Mouse (Mus musculus) adrenal gland, adult 2 months (tissue): ENCODE results near the gene Zc3h4. TPM values are rescaled to one million over a fixed set of nuclear protein-coding genes. Genes with fewer than 3 reads are reported as not detected.
A peak's percentile ranks its signal among the peaks of the same experiment; 100 is the strongest.
"Not testable (repeated sequence)": the region's sequence is repeated elsewhere in the genome, so short reads cannot be mapped to it uniquely, and the experiment has no call there.

Source experiments
- DNase-seq: peaks from one replicate; pipeline ENCODE4 v3.0.0; 2021
- long read RNA-seq: library from polyadenylated mRNA; stranded (forward); transcript quantifications from one replicate; pipeline ENCODE4 v2.0.0, GENCODE M21; 2021
- polyA plus RNA-seq: library from polyadenylated mRNA; depleted of rRNA; stranded (reverse); fragments of >200 nt; gene quantifications from 2 replicates; pipeline ENCODE4 v1.2.3, GENCODE M21; 2012; rRNA removed
- total RNA-seq, 2 experiments: library from RNA; stranded (reverse); gene quantifications; 2 replicates each; pipeline ENCODE4 v1.2.3; 2021

Gene Zc3h4
- total RNA-seq (10 to 100 TPM; 33.0 to 47.7 TPM), polyA plus RNA-seq (40.7 and 48.8 TPM in 2 replicates)
- long read RNA-seq, partial matches to known transcripts, result 0 of 4 reads
- long read RNA-seq, other reads (novel, unspliced or antisense), result 4 of 4 reads

DNA sequence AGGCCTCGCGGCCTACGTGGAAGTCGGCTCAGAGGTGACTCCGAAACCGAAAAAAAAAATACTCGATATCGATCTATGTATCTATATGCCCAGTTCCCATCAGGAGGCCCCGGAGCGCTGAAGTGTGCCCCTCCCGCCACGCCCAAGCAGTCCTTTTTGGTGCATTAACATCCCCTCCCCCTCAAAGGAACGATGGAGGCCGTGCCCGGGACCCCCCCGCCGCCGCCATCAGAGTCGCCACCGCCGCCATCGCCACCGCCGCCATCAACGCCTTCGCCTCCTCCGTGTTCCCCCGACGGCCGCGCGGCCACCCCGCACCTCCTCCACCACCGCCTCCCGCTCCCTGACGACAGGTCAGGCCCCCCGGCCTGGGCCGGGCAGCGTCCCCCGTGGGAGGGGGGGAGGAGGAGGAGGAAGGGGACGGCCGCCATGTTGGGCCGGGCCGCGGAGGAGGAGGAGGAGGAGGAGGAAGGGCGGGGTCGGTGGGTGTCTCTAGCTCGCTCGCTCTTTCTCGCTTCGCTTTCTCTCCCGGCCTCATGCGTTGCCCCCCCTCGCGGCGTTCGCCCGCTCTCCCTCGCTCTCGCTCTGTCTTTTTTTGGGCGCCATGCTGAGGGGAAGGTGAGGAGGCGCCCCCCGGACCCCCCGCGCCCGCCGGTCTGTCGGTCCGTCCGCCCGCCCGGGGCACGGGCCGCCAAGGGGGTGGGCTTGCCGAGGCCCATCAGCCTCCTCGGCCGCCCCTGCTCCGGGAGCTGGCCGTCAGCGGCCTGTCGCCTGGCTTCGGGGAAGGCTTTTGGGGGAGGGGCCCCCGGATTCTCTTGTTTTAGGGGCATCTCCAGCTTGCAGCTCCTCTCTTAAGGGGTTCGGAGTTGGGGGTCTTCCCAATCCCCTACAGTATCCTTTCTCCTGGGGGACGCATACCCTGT is at the start of gene Zc3h4:
Zc3h4 (plus strand) TSS at position 222 of the 923 bp plus-strand sequence.
- peak; percentile 95 for DNase-seq

DNA sequence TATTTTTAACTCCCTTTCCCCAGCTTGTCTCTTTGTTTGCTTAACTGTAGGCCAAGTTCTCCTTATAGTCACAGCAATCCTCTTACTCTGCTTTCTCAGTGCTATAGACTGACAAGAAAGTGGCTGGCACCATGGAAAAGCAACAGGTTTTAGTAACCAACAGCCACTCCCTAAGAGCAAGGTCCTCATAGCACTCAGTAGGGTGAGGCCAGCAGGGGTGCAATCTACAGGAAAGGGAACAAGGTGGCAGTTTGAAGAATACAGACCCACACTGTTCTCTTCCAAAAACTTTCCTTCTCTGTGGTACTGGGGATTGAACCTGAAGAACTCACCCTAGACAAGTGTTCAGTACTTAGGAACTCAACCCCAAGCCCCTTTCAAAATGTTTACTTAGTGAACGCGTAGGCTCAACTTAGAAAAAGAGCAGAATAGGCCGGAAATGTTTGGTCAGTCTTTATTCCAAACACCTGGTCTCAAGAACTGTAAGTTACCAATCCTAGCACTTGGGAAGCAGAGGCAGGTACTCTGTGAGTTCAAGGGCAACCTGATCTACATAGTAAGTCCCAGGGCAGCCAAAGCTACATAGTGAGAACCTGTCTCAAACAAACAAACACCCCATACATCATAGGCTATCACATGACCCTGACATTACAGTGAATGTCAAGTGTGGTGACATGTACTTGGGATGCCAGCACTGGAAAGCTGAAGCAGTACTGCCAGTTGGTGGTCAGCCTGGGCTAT is 44.7 kb upstream of the Zc3h4 start:
- peak; percentile 21 for DNase-seq

DNA sequence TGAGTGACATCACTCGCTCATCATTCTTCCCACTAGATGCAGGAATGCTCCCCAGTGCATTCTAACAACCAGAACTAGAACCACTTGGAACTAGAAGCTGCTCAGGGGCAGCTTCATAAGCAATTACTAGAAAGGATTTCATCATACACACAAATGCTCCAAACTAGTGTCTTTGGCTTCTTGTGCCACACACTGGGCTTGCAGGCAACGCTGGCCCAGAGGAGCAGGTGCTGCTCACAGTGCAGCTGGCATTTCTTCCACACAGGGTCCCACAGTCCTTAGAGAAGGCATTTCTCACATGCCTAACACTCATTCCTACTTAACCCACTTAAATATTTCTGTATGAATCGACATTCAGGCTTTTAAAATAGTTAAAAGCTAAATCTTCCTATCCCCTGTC is 43.1 kb upstream of the Zc3h4 start:
- no peak for DNase-seq

DNA sequence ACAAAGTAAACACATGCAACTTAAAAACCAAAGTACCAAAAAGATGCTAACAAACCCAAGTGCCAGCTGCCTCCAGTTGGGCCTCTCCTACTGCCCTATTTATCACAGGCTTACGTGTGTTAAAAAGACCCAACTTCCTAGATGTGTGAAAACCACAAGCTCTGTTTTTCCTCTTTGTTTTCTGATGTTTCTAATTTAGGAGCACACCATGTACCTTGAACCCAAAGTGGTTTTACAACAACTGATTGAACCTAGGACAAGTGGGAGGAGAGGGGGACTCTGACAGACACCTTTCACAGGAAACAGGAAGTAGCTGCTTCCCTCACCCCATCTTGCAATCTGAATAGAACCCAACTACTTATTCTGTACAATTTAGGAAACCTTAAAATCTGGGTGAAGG is 36.4 kb upstream of the Zc3h4 start:
- DNase-seq, result no peak

DNA sequence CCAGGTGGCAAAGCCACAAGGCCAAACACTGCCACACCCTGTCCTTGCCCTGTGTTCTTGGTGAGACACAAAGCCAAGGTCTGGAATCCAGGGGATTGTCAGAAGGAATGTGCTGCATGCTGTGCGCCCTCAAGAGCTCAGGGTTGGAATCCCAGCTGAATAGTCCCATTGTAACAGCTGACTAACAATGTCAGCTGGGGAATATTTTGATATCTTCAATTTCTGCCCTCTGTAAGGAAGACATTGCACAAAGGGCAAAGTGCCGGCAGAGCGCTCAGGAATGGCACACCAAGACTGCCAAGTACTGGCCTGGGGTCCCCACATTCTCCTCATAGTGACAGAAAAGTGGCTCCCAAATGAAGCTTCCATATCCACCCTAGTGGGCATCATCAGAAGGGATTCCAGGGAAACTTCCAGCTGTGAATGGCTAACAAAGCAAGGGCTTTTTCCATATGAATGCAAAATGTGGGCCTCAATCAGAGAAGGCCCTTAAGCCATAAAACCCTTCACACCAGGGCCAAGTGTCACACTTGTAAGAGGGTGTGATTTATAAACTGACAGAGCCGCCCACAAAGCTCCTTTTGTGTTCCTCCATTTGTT is 35.7 kb upstream of the Zc3h4 start:
- peak; percentile 53 for DNase-seq

DNA sequence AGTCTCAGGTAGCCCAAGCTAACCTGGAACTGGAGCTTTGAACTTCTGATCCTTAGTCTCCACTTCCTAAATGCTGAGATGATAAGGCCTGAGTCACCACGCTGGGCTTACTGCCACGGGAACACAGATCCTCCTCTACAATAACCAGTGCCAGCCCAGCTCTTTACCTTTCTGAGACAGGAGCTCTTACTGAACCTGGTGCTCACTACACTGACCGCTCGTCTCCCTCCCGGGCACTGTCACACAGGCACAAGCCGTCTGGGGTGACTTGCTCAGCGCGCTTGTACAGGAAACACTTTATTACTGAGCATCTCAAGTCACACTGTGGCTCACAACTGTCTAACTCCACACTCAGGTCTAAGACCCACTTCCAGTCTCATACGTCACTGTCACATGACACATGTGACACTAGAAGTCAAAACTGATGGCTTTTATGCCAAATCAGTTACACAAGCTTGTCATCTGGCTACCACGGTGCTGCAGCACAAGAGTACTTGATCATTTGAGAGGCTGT is 34.5 kb upstream of the Zc3h4 start:
- DNase-seq, result peak; percentile 72

DNA sequence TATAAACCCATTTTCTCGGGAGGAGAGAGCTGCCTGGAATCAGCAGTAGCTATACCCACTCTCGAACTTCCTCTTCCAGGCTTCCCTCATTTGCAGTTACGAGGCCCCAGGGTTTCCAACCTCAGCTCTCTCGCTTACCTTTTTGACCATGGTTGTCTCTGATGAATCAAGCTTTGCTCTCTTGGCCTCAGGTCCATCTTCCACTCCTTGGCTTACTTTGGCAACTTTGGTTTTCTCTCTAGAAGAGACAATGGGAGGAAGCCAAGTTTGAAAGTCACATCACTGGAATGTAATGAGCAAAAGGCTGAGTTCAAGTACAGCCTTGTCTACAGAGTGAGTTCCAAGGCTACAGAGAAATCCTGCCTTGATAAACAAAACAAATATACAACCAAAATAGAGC is 34.0 kb upstream of the Zc3h4 start:
- peak; percentile 19 for DNase-seq

DNA sequence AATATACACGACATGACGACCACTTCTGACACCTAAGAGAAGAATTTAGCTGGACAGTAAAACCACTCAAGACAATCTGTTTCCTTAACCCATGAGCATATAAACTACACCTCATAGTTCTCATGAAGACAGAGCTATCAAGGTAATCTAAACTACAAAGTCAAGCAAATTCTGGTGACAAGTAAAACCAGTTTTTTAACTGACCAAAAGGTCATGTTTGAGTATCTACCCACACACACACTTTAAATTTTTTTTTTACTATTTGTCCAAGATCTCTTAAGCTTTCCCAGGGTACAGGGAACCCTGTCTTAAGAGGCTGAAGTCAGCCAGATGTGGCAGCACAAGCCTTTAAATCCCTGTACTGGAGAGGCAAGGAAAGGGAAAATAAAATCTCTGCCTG is 31.9 kb upstream of the Zc3h4 start:
- DNase-seq, result no peak

DNA sequence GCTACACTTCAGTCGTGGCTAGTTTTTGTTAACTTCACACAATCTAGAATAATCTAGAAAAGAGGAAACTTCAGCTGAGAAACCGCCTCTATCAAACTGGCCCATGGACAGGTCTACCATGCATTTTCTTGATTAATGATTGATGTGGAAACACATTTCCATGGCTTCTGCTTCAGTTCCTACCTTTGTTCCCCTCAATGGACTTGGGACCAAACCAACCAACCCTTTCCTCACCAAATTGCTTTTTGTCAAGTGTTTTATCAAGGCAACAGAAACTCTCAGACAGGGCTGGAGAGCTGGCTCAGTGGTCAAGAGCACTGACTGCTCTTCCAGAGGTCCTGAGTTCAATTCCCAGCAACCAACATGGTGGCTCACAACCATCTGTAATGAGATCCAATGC is 30.1 kb upstream of the Zc3h4 start:
- DNase-seq, result no peak

DNA sequence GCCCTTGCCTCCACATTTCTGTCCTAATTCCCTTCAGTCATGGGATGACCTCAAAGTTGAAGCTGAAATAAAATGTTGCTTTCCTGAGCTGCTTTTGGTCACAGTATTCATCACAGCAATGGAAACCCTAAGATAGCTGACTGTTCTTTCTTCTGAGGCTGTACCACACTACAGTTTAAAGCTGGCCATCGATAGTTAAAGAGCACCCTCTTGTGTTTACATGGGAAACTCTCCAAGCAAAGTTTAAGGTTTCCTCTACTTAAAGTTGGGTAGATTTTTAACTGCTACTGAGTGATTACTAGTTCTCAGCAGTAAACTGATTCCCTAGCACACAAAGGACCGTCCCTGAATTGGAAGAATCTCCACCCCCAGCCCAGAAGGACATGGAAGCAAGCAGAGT is 27.0 kb upstream of the Zc3h4 start:
- no peak for DNase-seq

DNA sequence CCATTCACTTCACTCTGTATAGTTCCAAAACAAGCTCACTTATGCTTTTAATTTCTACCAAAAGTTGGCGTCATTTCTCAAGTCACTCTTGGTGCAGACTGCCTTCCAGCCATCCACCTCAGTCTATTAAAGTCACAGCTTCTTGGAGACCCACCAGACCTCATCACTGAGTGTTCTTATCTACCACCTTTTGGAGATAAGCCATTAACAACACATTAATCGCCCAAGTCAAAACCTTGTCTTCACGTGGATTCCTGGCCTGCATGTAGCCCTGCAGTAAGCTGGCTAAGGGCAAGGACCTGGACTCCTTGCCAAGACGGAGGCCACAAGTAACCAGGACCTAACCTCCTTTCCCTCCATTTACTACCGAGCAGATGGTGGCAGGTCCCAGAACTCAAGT is 25.7 kb upstream of the Zc3h4 start:
- DNase-seq, result no peak

DNA sequence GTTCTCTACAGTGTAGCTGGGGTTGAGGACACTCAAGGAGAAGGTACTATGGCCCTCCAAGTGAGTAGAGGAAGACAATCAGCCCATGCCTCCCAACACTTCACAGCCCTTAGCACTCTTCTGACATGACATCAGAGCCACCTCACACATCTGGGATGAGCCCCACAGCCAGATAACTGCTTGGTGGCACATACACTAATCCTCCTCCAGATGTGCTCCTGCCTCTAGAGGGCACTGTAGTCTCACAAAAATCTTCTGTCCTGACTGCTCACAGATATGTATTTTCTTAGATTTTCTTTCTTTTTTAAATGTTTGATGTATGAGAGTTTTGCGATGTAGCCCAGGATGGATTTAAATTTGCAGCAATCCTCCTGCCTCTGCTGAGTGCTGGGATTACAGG is 24.2 kb upstream of the Zc3h4 start:
- DNase-seq, result peak; percentile 51

DNA sequence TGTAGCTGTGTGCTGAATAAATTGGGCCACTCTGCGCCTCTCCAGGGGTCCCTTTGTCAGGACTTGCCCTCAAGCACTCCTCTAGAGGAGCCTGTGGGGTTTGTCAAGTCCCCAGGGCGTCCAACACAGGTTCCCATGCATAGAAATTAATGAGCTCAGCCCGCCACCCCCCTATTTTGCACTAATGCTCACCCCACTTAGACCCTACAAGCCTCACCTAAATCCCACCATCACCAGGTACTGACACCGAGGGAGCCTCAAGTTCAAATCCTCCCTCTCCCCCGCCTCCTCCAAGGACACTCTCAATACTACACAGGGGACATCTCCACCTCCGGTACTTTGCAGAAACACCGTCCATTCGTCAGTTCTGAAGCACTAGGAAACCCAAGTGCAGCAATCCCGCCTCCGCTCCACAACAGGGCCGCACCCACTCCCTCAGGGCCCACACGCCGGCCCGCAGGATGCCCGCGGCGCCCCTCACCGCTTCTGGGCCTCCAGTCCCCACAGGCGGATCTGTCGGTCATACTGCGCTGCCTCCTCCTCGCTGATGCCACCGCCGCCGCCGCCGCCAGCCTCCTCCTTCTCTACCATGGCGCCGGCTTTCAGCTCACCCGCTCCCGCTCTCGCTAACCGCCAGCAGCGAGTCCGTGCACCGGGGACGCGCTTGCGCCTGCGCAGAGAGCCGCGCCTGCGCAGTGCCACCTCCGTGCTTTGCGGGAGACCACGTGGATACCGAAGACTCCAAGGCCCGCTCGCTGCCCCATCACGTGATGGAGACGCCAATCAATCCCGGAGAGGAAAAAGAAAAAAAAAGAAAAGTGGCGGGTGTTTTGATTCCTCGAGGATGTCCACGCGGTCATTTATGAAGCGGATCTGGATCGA is 13.3 kb upstream of the Zc3h4 start, which contains the start of gene Sae1:
Sae1 (minus strand) TSS at position 647 of the 882 bp plus-strand sequence.
- DNase-seq, result peak; percentile 99

DNA sequence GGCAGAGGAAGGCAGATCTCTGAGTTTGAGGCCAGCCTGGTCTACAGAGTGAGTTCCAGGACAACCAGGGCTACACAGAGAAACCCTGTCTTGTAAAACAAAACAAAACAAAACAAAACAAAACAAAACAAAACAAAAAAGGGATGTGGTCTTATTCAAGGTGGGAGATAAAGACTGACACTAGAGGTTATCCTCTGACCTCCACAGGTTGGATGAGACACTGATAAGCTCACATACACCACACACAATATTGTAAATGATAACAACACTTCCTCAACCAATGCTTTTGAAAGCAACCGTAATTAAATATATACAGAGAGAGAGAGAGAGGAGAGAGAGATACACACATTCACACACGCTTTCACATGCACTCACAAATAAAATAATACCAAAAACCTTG is 10.8 kb upstream of the Zc3h4 start:
- DNase-seq, result not testable (repeated sequence)

DNA sequence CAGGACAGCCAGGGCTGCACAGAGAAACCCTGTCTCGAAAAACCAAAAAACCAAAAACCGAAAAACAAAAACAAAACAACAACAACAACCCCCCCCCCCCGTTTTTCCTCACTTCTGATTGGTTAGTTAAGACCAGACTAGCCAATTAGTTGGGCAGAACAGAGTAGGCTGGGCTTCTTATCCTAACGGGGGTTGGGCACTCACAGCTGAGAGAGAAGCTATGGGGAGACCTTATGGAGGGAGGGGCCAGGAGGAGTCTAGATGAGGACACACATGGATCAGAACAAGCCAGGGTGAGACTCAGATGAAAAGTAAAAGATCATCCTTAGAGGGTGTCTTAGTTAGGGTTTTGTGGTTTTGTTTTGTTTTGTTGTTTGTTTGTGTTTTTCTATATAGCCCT is 7.8 kb upstream of the Zc3h4 start:
- DNase-seq, result no peak

DNA sequence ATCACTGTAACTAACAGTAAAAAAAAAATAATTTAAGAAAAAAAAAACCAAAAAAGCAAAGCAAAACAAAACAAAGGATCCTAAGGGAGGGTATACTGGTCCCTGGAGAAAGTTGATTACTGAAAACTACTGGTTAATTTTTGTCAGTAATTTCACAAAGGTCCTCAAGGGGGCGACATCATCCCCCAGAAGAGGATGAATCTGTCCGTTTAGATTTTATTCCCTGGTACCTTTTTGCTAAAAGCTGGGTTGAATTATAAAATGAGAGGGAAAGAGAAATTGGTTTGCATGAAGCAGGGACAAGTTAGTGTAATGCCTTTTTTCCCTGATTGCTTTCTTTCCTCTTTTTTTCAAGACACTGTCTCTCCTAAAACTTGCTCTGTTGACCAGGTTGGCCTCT is 4.8 kb upstream of the Zc3h4 start:
- DNase-seq, result peak; percentile 41

DNA sequence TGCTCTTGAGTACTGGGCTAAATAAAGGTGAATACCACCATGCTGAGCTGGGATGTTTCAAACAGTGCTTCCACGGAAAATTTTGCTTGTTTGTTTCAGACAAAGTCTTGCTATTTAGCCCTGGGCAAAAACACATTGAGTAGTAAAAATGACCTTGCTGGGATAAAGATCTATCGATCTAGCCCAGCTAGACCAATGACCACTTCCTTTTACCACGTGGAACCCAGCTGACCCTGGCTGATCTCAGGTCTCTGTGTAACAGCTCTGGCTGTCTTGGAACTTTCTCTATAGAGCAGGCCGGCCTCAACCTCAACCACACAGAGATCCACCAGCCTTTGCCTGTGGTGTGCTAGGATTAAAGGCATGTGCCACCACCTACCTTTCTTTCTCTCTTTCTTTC is 3.2 kb upstream of the Zc3h4 start:
- no peak for DNase-seq

DNA sequence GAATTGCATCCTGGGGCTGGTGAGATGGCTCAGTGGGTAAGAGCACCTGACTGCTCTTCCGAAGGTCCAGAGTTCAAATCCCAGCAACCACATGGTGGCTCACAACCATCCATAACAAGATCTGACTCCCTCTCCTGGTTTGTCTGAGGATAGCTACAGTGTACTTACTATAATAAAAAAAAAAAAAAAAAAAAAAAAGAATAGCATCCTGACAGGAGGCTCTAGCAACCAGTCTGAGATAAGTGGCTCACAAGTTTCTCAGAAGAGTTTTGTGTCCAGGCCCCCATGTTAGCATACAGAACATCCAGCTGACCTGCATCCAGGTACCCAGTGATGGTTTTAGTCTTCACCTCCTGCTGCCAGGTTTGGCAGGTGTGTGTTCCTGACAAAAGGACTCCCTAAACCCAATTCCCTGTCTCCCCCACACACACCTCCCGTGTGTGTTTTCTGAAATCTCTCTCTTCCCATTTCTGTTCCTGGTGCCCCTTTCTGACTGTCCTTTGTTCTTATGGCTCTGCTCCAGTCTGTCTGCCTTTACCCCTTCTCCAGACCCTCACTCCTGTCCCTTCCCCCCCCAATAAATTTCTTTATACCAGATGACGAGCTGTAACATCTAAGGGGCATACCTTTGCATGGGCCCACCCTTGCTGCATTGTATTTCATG is 2.2 kb upstream of the Zc3h4 start:
- no peak for DNase-seq

DNA sequence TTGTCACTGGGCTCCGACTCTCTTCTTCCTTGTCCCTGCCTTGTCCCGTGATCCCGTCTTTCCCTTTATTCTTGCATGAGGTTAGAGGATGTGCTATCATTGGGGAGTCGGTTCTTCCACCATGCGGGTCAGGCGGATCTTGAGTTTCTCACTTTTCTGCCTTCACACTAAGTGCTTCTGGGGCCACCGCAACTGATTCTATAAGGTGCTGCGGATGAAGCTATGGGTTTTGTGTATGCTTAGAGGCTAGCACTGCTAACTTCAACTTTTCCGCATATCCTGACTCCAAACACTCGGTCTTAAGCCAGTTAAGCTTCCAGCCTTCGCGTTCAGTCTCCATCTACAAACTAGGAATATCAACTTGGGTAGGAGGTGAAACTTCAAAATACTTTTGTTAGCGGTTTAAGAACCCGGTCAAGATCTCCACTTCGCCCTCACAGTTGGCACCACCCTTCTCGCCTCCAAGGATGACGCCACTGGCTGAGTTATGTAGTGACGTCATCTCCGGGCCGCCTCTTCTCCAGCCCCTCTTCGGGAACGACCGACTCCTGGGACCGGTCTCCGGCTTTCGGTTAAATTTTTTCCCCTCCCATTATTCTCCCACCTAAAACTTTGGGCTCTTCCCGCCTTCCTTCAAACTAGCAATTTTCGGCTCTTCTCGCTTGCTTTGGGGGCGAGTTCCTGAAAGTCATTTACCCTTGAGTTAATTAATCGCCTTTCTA is 1.5 kb upstream of the Zc3h4 start:
- peak; percentile 95 for DNase-seq
